Mouse (Mus musculus): ENCODE measurements around the gene Smarcal1.

DNA sequence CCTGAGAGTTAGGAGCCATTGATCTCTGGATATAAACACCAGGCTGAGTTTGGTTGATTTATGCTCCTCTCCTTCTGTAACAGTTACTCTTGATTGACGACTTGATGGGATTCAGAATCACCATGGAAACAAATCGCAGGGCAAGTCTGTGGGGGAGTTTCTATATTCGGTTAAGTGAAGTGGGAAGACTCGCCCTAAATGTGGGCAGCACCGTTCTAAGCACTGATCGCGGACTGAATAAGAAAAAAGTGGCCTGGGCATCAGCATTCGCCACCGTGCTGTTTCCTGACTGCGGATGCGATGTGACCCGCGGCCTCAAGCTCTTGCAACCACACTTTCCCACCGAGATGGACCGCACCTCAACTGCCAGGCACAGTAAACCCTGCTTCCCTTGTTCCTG is 4.7 kb upstream of the Smarcal1 start:
- TF ChIP-seq CTCF (IDR thresholded peaks at IDR 0.05; ENCODE audit: borderline replicate concordance, insufficient read depth, low read depth, low read length) = no peak
- TF ChIP-seq POLR2A (IDR thresholded peaks at IDR 0.05; ENCODE audit: borderline replicate concordance, insufficient read depth, low read length) = no peak

All from cerebellum, adult 2 months (tissue).